Mouse (Mus musculus): ENCODE results near the gene Rnaseh2b. TPM values are rescaled to one million over a fixed set of nuclear protein-coding genes. Genes with fewer than 3 reads are reported as not detected.

The Rnaseh2b gene
- polyA plus RNA-seq, 1 experiment from 2014 or later = 57.3 TPM

DNA sequence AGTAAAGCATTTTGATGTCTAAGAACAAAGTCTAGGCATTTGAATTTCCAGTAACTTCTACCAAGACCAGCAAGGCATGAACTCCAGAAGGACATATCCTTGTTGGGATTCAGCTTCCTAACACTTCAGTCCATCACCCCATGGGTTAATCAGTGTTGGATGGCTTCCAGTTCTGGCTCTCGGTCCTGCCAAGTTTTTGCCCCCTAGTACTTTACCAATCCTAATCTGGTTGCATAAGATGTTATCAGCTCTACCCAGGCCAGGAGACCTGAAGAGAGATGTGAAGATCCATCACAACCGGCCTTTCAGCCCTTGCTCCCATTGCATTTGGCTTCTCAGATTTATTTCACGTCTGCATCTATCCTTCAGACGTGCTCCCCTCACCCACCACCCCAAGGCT, 129.9 kb downstream of the Rnaseh2b start:
- H3K9ac ChIP-seq = no peak overlapping the region
- no peak overlapping the region for H3K4me3 ChIP-seq
- H3K9me3 ChIP-seq = no peaks in the 10 kb centered on the region
- 81% methylated on average over 4 of the region's 4 CpGs for WGBS
- no peak overlapping the region for H3K27ac ChIP-seq
- 0 out of 2 replicates have a peak, but pooled peaks cover 4% of the 10 kb centered on the region for H3K4me1 ChIP-seq
- no peaks in the 10 kb centered on the region for H3K27me3 ChIP-seq
- no peaks in the 10 kb centered on the region for H3K36me3 ChIP-seq
- ATAC-seq (ENCODE audit: low FRiP score, low read depth) = no peak
- H3K4me2 ChIP-seq (replicated peaks) = no peak overlapping the region

Other genes with a start within 250 kb of the Rnaseh2b start
- gene Dleu7, start 458 bp downstream of the Rnaseh2b start, polyA plus RNA-seq (2015; fragmentation: Nextera tagmentation; extraction: Ambion mirVana) = 1.6 TPM in 2 replicates
- gene Gucy1b2, start 163.7 kb downstream of the Rnaseh2b start, polyA plus RNA-seq (2015; fragmentation: Nextera tagmentation; extraction: Ambion mirVana) = 0.40 and 0.71 TPM in 2 replicates

Measured in limb, embryonic 13.5 days (tissue).